19 mouse cellular contexts compared by ENCODE assay signal in the genomic region with DNA sequence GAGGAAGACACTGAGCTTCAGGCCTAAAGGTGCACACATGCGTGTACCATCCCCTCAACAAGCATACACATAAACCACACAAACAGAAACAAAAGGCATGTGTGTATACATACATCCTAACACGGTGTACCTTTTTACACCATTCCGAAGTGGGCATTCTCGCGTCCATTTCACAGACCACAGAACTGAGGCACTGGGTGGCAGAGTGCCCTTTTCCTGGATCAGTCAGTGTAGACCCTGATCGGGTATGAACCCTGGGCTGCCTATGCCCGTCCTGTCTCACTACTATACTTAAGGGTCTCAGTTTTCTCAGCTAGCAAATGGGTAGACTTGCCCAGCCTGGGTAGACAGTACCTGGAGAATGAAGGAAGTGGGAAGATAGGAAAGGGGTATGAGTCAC. TPM values are rescaled to one million over a fixed set of nuclear protein-coding genes. Genes with fewer than 3 reads are reported as not detected.
DNase-seq lines count a peak whose midpoint lies in the region; ATAC-seq and TF ChIP-seq lines count a peak whose summit lies in the region.
"Had no signal": no experiment of that assay in that cellular context is flagged by ENCODE, and none has a peak within 500 bp of the region (broad histone marks: within the 10 kb centered on the region; RNA-seq: fewer than 3 reads in every experiment).

No protein-coding gene starts in this region.

- no peak for ATAC-seq in heart, embryonic 16.5 days (replicated peaks; ENCODE audit: extremely low read depth, insufficient read depth, low FRiP score)
- no peak for ATAC-seq in lung, postnatal 0 days
- ATAC-seq in stomach, embryonic 16.5 days (ENCODE audit: insufficient read depth, low FRiP score): no peak
- ATAC-seq: forebrain, embryonic 13.5 days; liver, embryonic 12.5 days had no signal

- intact Hi-C loops in heart, adult 2 months (cut with DNase I): no loop called here

- TF ChIP-seq CTCF in heart, adult 2 months (IDR thresholded peaks at IDR 0.05): no peak
- TF ChIP-seq CTCF in lung, postnatal 0 days (IDR thresholded peaks at IDR 0.05): no peak

- peaks cover 7% of the 10 kb centered on the region for H3K4me1 ChIP-seq in heart, embryonic 16.5 days (ENCODE audit: control insufficient read depth, insufficient read depth, low read length)
- no peaks in the 10 kb centered on the region for H3K4me1 ChIP-seq in heart, adult 2 months (ENCODE audit: control insufficient read depth, insufficient read depth, low read length)
- H3K4me1 ChIP-seq in lung, postnatal 0 days (ENCODE audit: insufficient read depth, low read depth, low read length): peaks cover 13% of the 10 kb centered on the region
- H3K4me1 ChIP-seq in limb, embryonic 10.5 days: peaks cover 43% of the 10 kb centered on the region
- H3K4me1 ChIP-seq in stomach, embryonic 16.5 days (ENCODE audit: control insufficient read depth, insufficient read depth, low read length): peaks cover 38% of the 10 kb centered on the region
- H3K4me1 ChIP-seq: forebrain, embryonic 13.5 days; liver, embryonic 12.5 days; midbrain, embryonic 12.5 days had no signal

- no peak overlapping the region for H3K4me2 ChIP-seq in heart, embryonic 16.5 days (ENCODE audit: low read depth, low read length)
- H3K4me2 ChIP-seq in lung, postnatal 0 days (replicated peaks; ENCODE audit: low read depth, low read length): no peak overlapping the region
- no peak overlapping the region for H3K4me2 ChIP-seq in stomach, embryonic 16.5 days (ENCODE audit: low read depth, low read length)
- H3K4me2 ChIP-seq: forebrain, embryonic 13.5 days; hindbrain, embryonic 13.5 days; liver, embryonic 12.5 days; midbrain, embryonic 12.5 days had no signal

- peak overlapping the region; percentile 75 for H3K27ac ChIP-seq in heart, embryonic 16.5 days (ENCODE audit: low read length)
- H3K27ac ChIP-seq in heart, adult 2 months: no peak overlapping the region
- H3K27ac ChIP-seq in lung, postnatal 0 days (ENCODE audit: low read length): peak overlapping the region; percentile 82
- peak overlapping the region; percentile 73 for H3K27ac ChIP-seq in limb, embryonic 10.5 days
- H3K27ac ChIP-seq in stomach, embryonic 16.5 days (ENCODE audit: low read length): peak overlapping the region; percentile 96
- H3K27ac ChIP-seq: forebrain, embryonic 13.5 days; hindbrain, embryonic 13.5 days; liver, embryonic 12.5 days; macrophage; midbrain, embryonic 12.5 days had no signal

- DNase-seq in heart, adult 2 months: no peak
- DNase-seq in lung, postnatal 0 days (ENCODE audit: low spot score): no peak
- no peak for DNase-seq in lung, postnatal 25 days (ENCODE audit: low spot score)
- DNase-seq in limb, embryonic 10.5 days (ENCODE audit: low spot score): no peak
- DNase-seq in gastrocnemius, postnatal 10 days: no peak
- no peak for DNase-seq in cerebellum, adult 9-10 months
- DNase-seq: adrenal gland, adult 2 months; cerebellum, adult 18-20 months; kidney, adult 2 months; right cerebral cortex, postnatal 25 days had no signal

- H3K9me3 ChIP-seq in heart, embryonic 16.5 days (replicated peaks; ENCODE audit: control insufficient read depth, low read length): peaks cover 7% of the 10 kb centered on the region
- H3K9me3 ChIP-seq in lung, postnatal 0 days (ENCODE audit: low read length): no peaks in the 10 kb centered on the region
- 0 out of 2 replicates have a peak, but pooled peaks cover 2% of the 10 kb centered on the region for H3K9me3 ChIP-seq in limb, embryonic 10.5 days (replicated peaks)
- H3K9me3 ChIP-seq in stomach, embryonic 16.5 days (replicated peaks; ENCODE audit: control insufficient read depth, low read length): no peaks in the 10 kb centered on the region
- H3K9me3 ChIP-seq: hindbrain, embryonic 13.5 days; liver, embryonic 12.5 days had no signal

- no peak overlapping the region for H3K4me3 ChIP-seq in heart, embryonic 16.5 days (ENCODE audit: low read length)
- no peak overlapping the region for H3K4me3 ChIP-seq in heart, adult 2 months
- H3K4me3 ChIP-seq in lung, postnatal 0 days (ENCODE audit: low read depth, low read length): no peak overlapping the region
- no peak overlapping the region for H3K4me3 ChIP-seq in limb, embryonic 10.5 days
- H3K4me3 ChIP-seq in stomach, embryonic 16.5 days (replicated peaks; ENCODE audit: low read length): no peak overlapping the region
- H3K4me3 ChIP-seq: forebrain, embryonic 13.5 days; hindbrain, embryonic 13.5 days; liver, embryonic 12.5 days; midbrain, embryonic 12.5 days; myocyte had no signal

- H3K79me2 ChIP-seq in heart, adult 2 months (replicated peaks; ENCODE audit: control insufficient read depth, insufficient read depth, low read length): no peaks in the 10 kb centered on the region

- no peak for TF ChIP-seq EP300 in heart, adult 2 months (IDR thresholded peaks at IDR 0.05; ENCODE audit: insufficient read depth, low read depth, low read length)
- no peak for TF ChIP-seq EP300 in lung, postnatal 0 days (IDR thresholded peaks at IDR 0.05)

- no peaks in the 10 kb centered on the region for H3K27me3 ChIP-seq in heart, embryonic 16.5 days (ENCODE audit: control insufficient read depth, insufficient read depth, low read length)
- no peaks in the 10 kb centered on the region for H3K27me3 ChIP-seq in heart, adult 2 months (ENCODE audit: control insufficient read depth, insufficient read depth, low read length)
- no peaks in the 10 kb centered on the region for H3K27me3 ChIP-seq in lung, postnatal 0 days (replicated peaks; ENCODE audit: insufficient read depth, low read length)
- no peaks in the 10 kb centered on the region for H3K27me3 ChIP-seq in limb, embryonic 10.5 days (ENCODE audit: low read depth, poor library complexity, severe bottlenecking)
- H3K27me3 ChIP-seq in stomach, embryonic 16.5 days (ENCODE audit: control insufficient read depth, insufficient read depth, low read length): no peaks in the 10 kb centered on the region
- H3K27me3 ChIP-seq: forebrain, embryonic 13.5 days; hindbrain, embryonic 13.5 days; liver, embryonic 12.5 days; midbrain, embryonic 12.5 days had no signal

- WGBS in heart, embryonic 16.5 days: 94% methylated on average over 7 of the region's 7 CpGs
- 96% methylated on average over 7 of the region's 7 CpGs for WGBS in heart, adult 2 months
- 98% methylated on average over 7 of the region's 7 CpGs for WGBS in lung, postnatal 0 days
- 97% methylated on average over 7 of the region's 7 CpGs for WGBS in limb, embryonic 10.5 days
- 94% methylated on average over 7 of the region's 7 CpGs for WGBS in stomach, embryonic 16.5 days

- no peak for TF ChIP-seq POLR2A in heart, adult 2 months (IDR thresholded peaks at IDR 0.05; ENCODE audit: insufficient read depth, low read depth, low read length)

- no peak overlapping the region for H3K9ac ChIP-seq in heart, embryonic 16.5 days (ENCODE audit: low read length)
- no peak overlapping the region for H3K9ac ChIP-seq in heart, adult 2 months (ENCODE audit: low read depth, low read length)
- no peak overlapping the region for H3K9ac ChIP-seq in lung, postnatal 0 days (replicated peaks; ENCODE audit: low read depth)
- 0 out of 2 replicates have a peak overlapping the region, but pooled peaks have one; percentile 43 for H3K9ac ChIP-seq in stomach, embryonic 16.5 days (ENCODE audit: low read length)
- H3K9ac ChIP-seq: forebrain, embryonic 13.5 days; hindbrain, embryonic 13.5 days; liver, embryonic 12.5 days; midbrain, embryonic 12.5 days had no signal

- H3K36me3 ChIP-seq in heart, embryonic 16.5 days (ENCODE audit: control insufficient read depth, insufficient read depth): peaks cover 9% of the 10 kb centered on the region; the same call in 1 of the 2 replicates
- no peaks in the 10 kb centered on the region for H3K36me3 ChIP-seq in heart, adult 2 months (ENCODE audit: control insufficient read depth, insufficient read depth, low read length)
- H3K36me3 ChIP-seq in lung, postnatal 0 days (ENCODE audit: insufficient read depth, low read length): peaks cover 7% of the 10 kb centered on the region
- H3K36me3 ChIP-seq in limb, embryonic 10.5 days: peaks cover 63% of the 10 kb centered on the region
- H3K36me3 ChIP-seq in stomach, embryonic 16.5 days (ENCODE audit: control insufficient read depth, insufficient read depth, low read length): no peaks in the 10 kb centered on the region; the same call in 1 of the 2 replicates

RNA-seq across cellular contexts. Expression of a gene that starts 24.3 kb away (rescaled TPM):
- 12.3 and 15.4 TPM in 2 replicates for polyA plus RNA-seq in heart, embryonic 16.5 days (2015; fragmentation: Nextera tagmentation; extraction: Ambion mirVana)
- 1 to 10 TPM; 2.3 to 2.9 TPM for total RNA-seq in heart, adult 2 months (2021)
- polyA plus RNA-seq in heart, adult 2 months (2012; rRNA removed): 3.4 and 3.6 TPM in 2 replicates
- 113 and 123 TPM in 2 replicates for polyA plus RNA-seq in lung, postnatal 0 days (2015; fragmentation: Nextera tagmentation; extraction: Ambion mirVana)
- polyA plus RNA-seq in limb, embryonic 10.5 days (2016; fragmentation: Nextera tagmentation; extraction: Ambion mirVana): 55.4 and 60.7 TPM in 2 replicates
- 36.4 and 36.8 TPM in 2 replicates for polyA plus RNA-seq in stomach, embryonic 16.5 days (2015; fragmentation: Nextera tagmentation; extraction: Ambion mirVana)
- total RNA-seq in gastrocnemius, postnatal 10 days (2021): 1 to 10 TPM; 6.5 to 8.2 TPM
- total RNA-seq: common myeloid progenitor, adult 5-6 weeks had no signal
- polyA plus RNA-seq: macrophage had no signal
